Mouse (Mus musculus): ENCODE measurements around the gene Ubl4b. TPM values are rescaled to one million over a fixed set of nuclear protein-coding genes. Genes with fewer than 3 reads are reported as not detected.

Ubl4b gene
- polyA plus RNA-seq, 1 experiment from 2014 or later = 0.14 TPM

- Histone ChIP-seq H3K4me1 (peaks cover 24% of the 10 kb centered on the region), H3K27ac (no peak overlapping the region), H3K4me2 (replicated peaks) (no peak overlapping the region), H3K4me3 (no peak overlapping the region), H3K36me3 (no peaks in the 10 kb centered on the region), H3K27me3 (peaks cover 20% of the 10 kb centered on the region), H3K9ac (no peak overlapping the region), H3K9me3 (no peaks in the 10 kb centered on the region)
- ATAC-seq (ENCODE audit: low FRiP score, low read depth) = no peak
- WGBS = 17% methylated on average over 4 of the region's 4 CpGs
Observed at GRCm38 (mm10) chr3:107563880-107564279, 9.0 kb upstream of the Ubl4b start.

GRCm38 (mm10) chr3:107562591-107562990 lies 7.7 kb upstream of the Ubl4b start:
- H3K9me3 ChIP-seq = no peaks in the 10 kb centered on the region
- H3K27me3 ChIP-seq = peaks cover 15% of the 10 kb centered on the region
- no peak overlapping the region for H3K9ac ChIP-seq
- H3K4me2 ChIP-seq (replicated peaks) = no peak overlapping the region
- no peaks in the 10 kb centered on the region for H3K36me3 ChIP-seq
- WGBS = 43% methylated on average over 4 of the region's 4 CpGs
- no peak overlapping the region for H3K4me3 ChIP-seq
- H3K4me1 ChIP-seq = peaks cover 24% of the 10 kb centered on the region
- no peak overlapping the region for H3K27ac ChIP-seq
- no peak for ATAC-seq (ENCODE audit: low FRiP score, low read depth)

- Histone ChIP-seq H3K27ac (no peak overlapping the region), H3K4me3 (no peak overlapping the region), H3K9ac (no peak overlapping the region), H3K4me2 (replicated peaks) (no peak overlapping the region), H3K36me3 (no peaks in the 10 kb centered on the region), H3K4me1 (peaks cover 24% of the 10 kb centered on the region), H3K27me3 (peaks cover 13% of the 10 kb centered on the region), H3K9me3 (no peaks in the 10 kb centered on the region)
- ATAC-seq (ENCODE audit: low FRiP score, low read depth) = no peak
- 39% methylated on average over 2 of the region's 2 CpGs for WGBS
Observed at GRCm38 (mm10) chr3:107562104-107562503, 7.2 kb upstream of the Ubl4b start.

DNA sequence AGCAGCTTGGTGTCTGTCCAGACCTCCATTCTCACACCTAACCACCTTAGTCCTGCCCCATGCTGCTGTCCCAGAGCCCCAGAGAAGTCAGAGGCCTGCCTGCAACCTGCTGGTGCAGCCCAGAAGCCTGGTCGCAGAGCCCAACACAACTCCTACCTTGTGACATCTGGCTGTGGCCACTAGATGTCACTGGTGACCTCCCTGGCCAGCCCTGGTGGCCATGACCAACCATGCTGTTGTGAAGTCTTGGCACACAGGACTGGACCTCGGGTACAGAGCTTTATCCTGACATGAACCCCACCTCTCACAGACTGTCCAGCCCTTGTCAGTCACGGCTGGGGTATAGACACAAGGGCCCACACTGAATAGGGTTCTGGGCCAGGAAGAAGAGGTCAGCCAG lies 4.3 kb upstream of the Ubl4b start:
- H3K4me2 ChIP-seq (replicated peaks) = no peak overlapping the region
- H3K36me3 ChIP-seq = no peaks in the 10 kb centered on the region
- H3K27ac ChIP-seq = no peak overlapping the region
- no peak overlapping the region for H3K9ac ChIP-seq
- 11% methylated on average over 3 of the region's 3 CpGs for WGBS
- peaks cover 11% of the 10 kb centered on the region for H3K27me3 ChIP-seq
- H3K4me3 ChIP-seq = no peak overlapping the region
- 0 out of 2 replicates have a peak, but pooled peaks have one; percentile 55 for ATAC-seq (ENCODE audit: low FRiP score, low read depth)
- peaks cover 24% of the 10 kb centered on the region for H3K4me1 ChIP-seq
- no peaks in the 10 kb centered on the region for H3K9me3 ChIP-seq

DNA sequence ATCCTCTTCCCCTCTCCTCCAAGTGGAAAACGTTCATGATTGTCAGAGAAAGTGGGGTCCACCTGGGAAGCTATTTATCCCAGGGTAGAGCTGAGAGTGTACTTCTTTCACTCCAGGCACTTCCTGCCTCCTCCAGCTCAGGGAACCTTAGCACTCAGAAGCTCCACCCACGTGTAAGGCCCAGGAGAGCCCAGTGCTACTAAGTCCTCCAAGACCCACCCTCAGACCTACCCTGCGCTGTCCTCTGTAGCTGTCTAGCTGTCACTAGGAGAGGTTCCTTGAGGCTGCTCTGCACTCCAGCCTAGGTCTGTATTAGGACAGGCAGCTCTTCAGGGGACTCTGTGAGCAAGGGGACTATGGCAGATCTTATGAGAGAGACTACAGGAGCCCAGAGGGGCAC lies 3.9 kb upstream of the Ubl4b start:
- H3K27me3 ChIP-seq = peaks cover 15% of the 10 kb centered on the region
- H3K4me2 ChIP-seq (replicated peaks) = no peak overlapping the region
- 42% methylated on average over 3 of the region's 3 CpGs for WGBS
- ATAC-seq (ENCODE audit: low FRiP score, low read depth) = no peak
- H3K36me3 ChIP-seq = no peaks in the 10 kb centered on the region
- H3K4me3 ChIP-seq = no peak overlapping the region
- H3K9me3 ChIP-seq = no peaks in the 10 kb centered on the region
- H3K27ac ChIP-seq = no peak overlapping the region
- peaks cover 21% of the 10 kb centered on the region for H3K4me1 ChIP-seq
- H3K9ac ChIP-seq = no peak overlapping the region

- Histone ChIP-seq H3K9me3 (no peaks in the 10 kb centered on the region), H3K9ac (no peak overlapping the region), H3K36me3 (no peaks in the 10 kb centered on the region), H3K4me1 (peaks cover 24% of the 10 kb centered on the region), H3K27me3 (peaks cover 27% of the 10 kb centered on the region), H3K27ac (no peak overlapping the region), H3K4me2 (replicated peaks) (no peak overlapping the region), H3K4me3 (no peak overlapping the region)
- ATAC-seq (ENCODE audit: low FRiP score, low read depth) = no peak
- 73% methylated on average over 17 of the region's 17 CpGs for WGBS
Observed at GRCm38 (mm10) chr3:107550409-107551049, 4.3 kb downstream of the Ubl4b start.

- Histone ChIP-seq H3K4me2 (replicated peaks) (no peak overlapping the region), H3K36me3 (no peaks in the 10 kb centered on the region), H3K4me3 (no peak overlapping the region), H3K9ac (no peak overlapping the region), H3K4me1 (peaks cover 39% of the 10 kb centered on the region), H3K9me3 (no peaks in the 10 kb centered on the region), H3K27me3 (peaks cover 21% of the 10 kb centered on the region; the same call in 1 of the 2 replicates), H3K27ac (no peak overlapping the region)
- ATAC-seq (ENCODE audit: low FRiP score, low read depth) = peak; percentile 51; the same call in 1 of the 2 replicates
- WGBS = 36% methylated on average over 2 of the region's 2 CpGs
Observed at GRCm38 (mm10) chr3:107546956-107547355, 7.9 kb downstream of the Ubl4b start.

GRCm38 (mm10) chr3:107545716-107546412 lies 9.0 kb downstream of the Ubl4b start:
- H3K27ac ChIP-seq = peak overlapping the region; percentile 10; the same call in 1 of the 2 replicates
- peaks cover 20% of the 10 kb centered on the region; the same call in 1 of the 2 replicates for H3K27me3 ChIP-seq
- peaks cover 39% of the 10 kb centered on the region for H3K4me1 ChIP-seq
- H3K9ac ChIP-seq = no peak overlapping the region
- no peaks in the 10 kb centered on the region for H3K36me3 ChIP-seq
- H3K9me3 ChIP-seq = no peaks in the 10 kb centered on the region
- no peak overlapping the region for H3K4me2 ChIP-seq (replicated peaks)
- ATAC-seq (ENCODE audit: low FRiP score, low read depth) = peak; percentile 49; the same call in 1 of the 2 replicates
- 15% methylated on average over 10 of the region's 10 CpGs for WGBS
- H3K4me3 ChIP-seq = no peak overlapping the region

DNA sequence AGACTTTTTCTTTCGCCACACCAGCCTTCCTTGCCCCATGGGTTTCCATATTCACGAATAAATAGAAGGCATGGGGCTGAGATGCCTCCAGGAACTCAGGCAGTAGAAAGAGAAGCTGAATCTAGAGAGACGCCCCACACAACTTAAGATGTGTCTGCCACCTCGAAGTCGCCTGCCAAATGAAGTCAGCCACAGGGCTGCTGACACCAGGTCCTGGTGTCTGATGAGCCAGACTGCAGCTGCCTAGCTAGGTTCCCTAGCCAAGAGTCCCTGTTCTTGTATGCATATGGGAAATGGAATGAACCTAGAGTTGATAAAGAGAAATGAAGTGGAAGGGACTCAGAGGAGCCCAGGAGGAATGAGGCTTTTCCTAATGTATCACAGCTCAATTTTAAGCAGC lies 9.6 kb downstream of the Ubl4b start:
- Histone ChIP-seq H3K4me1 (peaks cover 42% of the 10 kb centered on the region), H3K36me3 (no peaks in the 10 kb centered on the region), H3K27me3 (peaks cover 21% of the 10 kb centered on the region; the same call in 1 of the 2 replicates), H3K9ac (no peak overlapping the region), H3K4me2 (replicated peaks) (no peak overlapping the region), H3K9me3 (no peaks in the 10 kb centered on the region), H3K27ac (peak overlapping the region; percentile 10; the same call in 1 of the 2 replicates), H3K4me3 (no peak overlapping the region)
- WGBS = 29% methylated on average over 5 of the region's 5 CpGs
- ATAC-seq (ENCODE audit: low FRiP score, low read depth) = no peak

GRCm38 (mm10) chr3:107543158-107544080 lies 11.5 kb downstream of the Ubl4b start:
- Histone ChIP-seq H3K36me3 (no peaks in the 10 kb centered on the region), H3K27ac (no peak overlapping the region), H3K27me3 (peaks cover 28% of the 10 kb centered on the region; the same call in 1 of the 2 replicates), H3K4me3 (no peak overlapping the region), H3K4me1 (peaks cover 35% of the 10 kb centered on the region), H3K4me2 (replicated peaks) (no peak overlapping the region), H3K9ac (no peak overlapping the region), H3K9me3 (no peaks in the 10 kb centered on the region)
- 57% methylated on average over 8 of the region's 8 CpGs for WGBS
- ATAC-seq (ENCODE audit: low FRiP score, low read depth) = no peak

DNA sequence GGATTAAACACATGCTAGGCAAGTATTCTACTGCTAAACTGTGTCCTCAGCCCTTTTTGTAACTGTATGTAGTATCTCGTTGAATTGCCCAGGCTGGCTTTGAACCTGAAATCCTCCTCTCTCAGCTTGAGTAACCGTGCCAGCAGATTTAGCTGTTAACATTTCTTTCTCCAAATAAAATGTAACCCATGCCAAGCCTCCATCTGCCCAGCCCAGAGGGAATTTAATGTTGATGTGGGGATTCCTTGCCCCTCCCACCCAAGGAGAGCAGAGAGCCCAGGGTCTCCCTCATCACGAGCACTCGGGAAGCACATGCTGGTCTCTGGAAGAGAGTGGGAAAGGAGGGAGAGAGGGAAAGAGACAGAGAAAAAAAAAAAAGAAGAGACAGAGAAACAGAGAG lies 12.3 kb downstream of the Ubl4b start:
- no peak overlapping the region for H3K27ac ChIP-seq
- peaks cover 37% of the 10 kb centered on the region for H3K4me1 ChIP-seq
- H3K9me3 ChIP-seq = no peaks in the 10 kb centered on the region
- H3K9ac ChIP-seq = no peak overlapping the region
- 45% methylated on average over 4 of the region's 4 CpGs for WGBS
- no peaks in the 10 kb centered on the region for H3K36me3 ChIP-seq
- no peak overlapping the region for H3K4me2 ChIP-seq (replicated peaks)
- H3K27me3 ChIP-seq = peaks cover 25% of the 10 kb centered on the region; the same call in 1 of the 2 replicates
- ATAC-seq (ENCODE audit: low FRiP score, low read depth) = no peak
- H3K4me3 ChIP-seq = no peak overlapping the region

DNA sequence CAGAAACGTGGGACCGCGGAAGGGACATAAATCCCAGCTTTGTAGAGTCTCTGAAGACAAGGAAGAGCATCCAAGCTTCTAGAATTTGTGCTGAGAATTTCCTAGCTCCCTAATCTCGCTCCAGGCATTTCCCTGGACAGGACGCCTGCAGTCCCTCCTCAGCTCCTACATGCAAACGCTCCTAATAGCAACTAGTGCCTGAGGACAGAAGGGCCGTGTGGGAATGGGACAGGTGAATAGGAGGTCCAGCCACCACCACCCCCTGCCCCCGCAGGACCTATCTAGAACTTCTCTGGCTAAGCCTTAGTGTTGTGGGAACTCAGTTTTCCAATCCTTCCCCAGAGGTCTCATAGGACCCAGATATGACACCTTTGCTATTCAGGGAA lies 17.4 kb downstream of the Ubl4b start:
- Histone ChIP-seq H3K9me3 (no peaks in the 10 kb centered on the region), H3K27me3 (peaks cover 26% of the 10 kb centered on the region), H3K27ac (no peak overlapping the region), H3K4me3 (peak overlapping the region; percentile 33; the same call in 1 of the 2 replicates), H3K4me2 (replicated peaks) (peak overlapping the region; percentile 62), H3K4me1 (peaks cover 21% of the 10 kb centered on the region), H3K9ac (peak overlapping the region; percentile 56; the same call in 1 of the 2 replicates), H3K36me3 (no peaks in the 10 kb centered on the region)
- no peak for ATAC-seq (ENCODE audit: low FRiP score, low read depth)
- WGBS = 19% methylated on average over 8 of the region's 8 CpGs

All from limb, embryonic 13.5 days (tissue).